Mouse (Mus musculus): ENCODE results near the gene Ntn5. TPM values are rescaled to one million over a fixed set of nuclear protein-coding genes. Genes with fewer than 3 reads are reported as not detected.
A peak's percentile ranks its signal among the peaks of the same experiment; 100 is the strongest.

Ntn5 gene
- polyA plus RNA-seq, 1 experiment from 2014 or later, result 0.30 TPM

DNA sequence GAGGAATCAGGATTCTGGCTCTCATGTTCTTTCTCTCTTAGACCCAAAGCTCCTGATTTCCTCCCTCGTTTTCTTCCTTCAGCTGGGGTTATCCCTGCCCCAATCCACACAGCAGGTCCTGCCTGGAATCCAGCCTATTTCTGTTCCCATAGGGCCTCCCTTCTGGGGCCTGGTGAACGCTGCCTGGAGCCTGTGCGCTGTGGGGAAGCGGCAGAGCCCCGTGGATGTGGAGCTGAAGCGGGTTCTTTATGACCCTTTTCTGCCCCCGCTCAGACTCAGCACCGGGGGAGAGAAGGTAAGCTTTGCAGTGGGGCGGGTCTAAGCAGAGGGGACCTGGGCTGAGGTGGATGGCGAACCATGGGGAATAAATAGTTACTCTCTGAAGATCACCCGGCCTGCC, 17.2 kb downstream of the Ntn5 start:
- no peak for TF ChIP-seq CTCF (IDR thresholded peaks at IDR 0.05; ENCODE audit: low read depth)
- WGBS, result 37% methylated on average over 11 of the region's 11 CpGs
- Histone ChIP-seq H3K27me3 (ENCODE audit: insufficient read depth, low read length) (peaks cover 25% of the 10 kb centered on the region), H3K9me3 (ENCODE audit: low read depth, low read length) (no peaks in the 10 kb centered on the region), H3K9ac (no peak overlapping the region), H3K36me3 (ENCODE audit: insufficient read depth) (no peaks in the 10 kb centered on the region), H3K27ac (ENCODE audit: low read depth) (no peak overlapping the region), H3K4me1 (ENCODE audit: insufficient read depth) (peaks cover 10% of the 10 kb centered on the region), H3K4me2 (peak overlapping the region; percentile 69; the same call in 1 of the 2 replicates), H3K4me3 (ENCODE audit: low read depth, low read length) (peak overlapping the region; percentile 38; the same call in 1 of the 2 replicates)
- DNase-seq (no peak), ATAC-seq (ENCODE audit: insufficient read depth) (no peak)

GRCm38 (mm10) chr7:45701607-45702006, 17.8 kb downstream of the Ntn5 start:
- 78% methylated on average over 11 of the region's 11 CpGs for WGBS
- no peak overlapping the region for H3K27ac ChIP-seq (ENCODE audit: low read depth)
- H3K27me3 ChIP-seq (ENCODE audit: insufficient read depth, low read length), result peaks cover 25% of the 10 kb centered on the region
- H3K4me3 ChIP-seq (ENCODE audit: low read depth, low read length), result peak overlapping the region; percentile 38; the same call in 1 of the 2 replicates
- ATAC-seq (ENCODE audit: insufficient read depth), result no peak
- H3K4me2 ChIP-seq, result no peak overlapping the region
- peaks cover 12% of the 10 kb centered on the region for H3K4me1 ChIP-seq (ENCODE audit: insufficient read depth)
- DNase-seq, result no peak
- no peaks in the 10 kb centered on the region for H3K36me3 ChIP-seq (ENCODE audit: insufficient read depth)
- no peak overlapping the region for H3K9ac ChIP-seq
- TF ChIP-seq CTCF (IDR thresholded peaks at IDR 0.05; ENCODE audit: low read depth), result no peak
- H3K9me3 ChIP-seq (ENCODE audit: low read depth, low read length), result no peaks in the 10 kb centered on the region

- Histone ChIP-seq H3K27me3 (ENCODE audit: insufficient read depth, low read length) (peaks cover 25% of the 10 kb centered on the region), H3K4me3 (ENCODE audit: low read depth, low read length) (no peak overlapping the region), H3K27ac (ENCODE audit: low read depth) (no peak overlapping the region), H3K4me2 (no peak overlapping the region), H3K36me3 (ENCODE audit: insufficient read depth) (no peaks in the 10 kb centered on the region), H3K9ac (no peak overlapping the region), H3K4me1 (ENCODE audit: insufficient read depth) (peaks cover 18% of the 10 kb centered on the region), H3K9me3 (ENCODE audit: low read depth, low read length) (no peaks in the 10 kb centered on the region)
- DNase-seq (no peak), ATAC-seq (ENCODE audit: insufficient read depth) (no peak)
- WGBS, result 88% methylated on average over 11 of the region's 11 CpGs
- no peak for TF ChIP-seq CTCF (IDR thresholded peaks at IDR 0.05; ENCODE audit: low read depth)
Observed at GRCm38 (mm10) chr7:45702316-45702715, 18.5 kb downstream of the Ntn5 start.

GRCm38 (mm10) chr7:45702809-45703520, 19.1 kb downstream of the Ntn5 start:
- Histone ChIP-seq H3K9me3 (ENCODE audit: low read depth, low read length) (no peaks in the 10 kb centered on the region), H3K9ac (no peak overlapping the region), H3K36me3 (ENCODE audit: insufficient read depth) (no peaks in the 10 kb centered on the region), H3K4me1 (ENCODE audit: insufficient read depth) (peaks cover 22% of the 10 kb centered on the region), H3K4me3 (ENCODE audit: low read depth, low read length) (no peak overlapping the region), H3K27me3 (ENCODE audit: insufficient read depth, low read length) (peaks cover 25% of the 10 kb centered on the region), H3K4me2 (peak overlapping the region; percentile 95; the same call in 1 of the 2 replicates), H3K27ac (ENCODE audit: low read depth) (no peak overlapping the region)
- DNase-seq, result no peak
- 84% methylated on average over 17 of the region's 17 CpGs for WGBS
- TF ChIP-seq CTCF (IDR thresholded peaks at IDR 0.05; ENCODE audit: low read depth), result no peak
- ATAC-seq (ENCODE audit: insufficient read depth), result no peak

DNA sequence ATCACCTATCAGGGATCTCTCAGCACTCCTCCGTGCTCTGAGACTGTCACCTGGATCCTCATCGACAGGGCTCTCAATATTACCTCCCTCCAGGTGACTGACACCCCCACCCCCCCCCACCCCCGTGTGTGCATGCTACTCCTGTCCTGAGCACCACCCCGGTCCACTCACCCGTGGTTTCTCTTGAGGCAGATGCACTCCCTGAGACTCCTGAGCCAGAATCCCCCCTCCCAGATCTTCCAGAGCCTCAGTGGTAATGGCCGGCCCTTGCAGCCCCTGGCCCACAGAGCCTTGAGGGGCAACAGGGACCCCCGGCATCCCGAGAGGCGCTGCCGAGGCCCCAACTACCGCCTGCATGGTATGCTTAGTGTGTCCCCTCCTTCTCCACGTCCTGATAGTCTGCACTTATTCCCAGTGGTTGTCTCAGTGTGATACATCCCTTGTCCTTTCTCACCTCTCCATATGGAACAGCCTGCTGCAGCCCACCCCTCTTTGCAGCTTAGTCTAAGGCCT, 19.8 kb downstream of the Ntn5 start:
- DNase-seq (no peak), ATAC-seq (ENCODE audit: insufficient read depth) (no peak)
- Histone ChIP-seq H3K36me3 (ENCODE audit: insufficient read depth) (no peaks in the 10 kb centered on the region), H3K9ac (peak overlapping the region; percentile 38), H3K4me1 (ENCODE audit: insufficient read depth) (peaks cover 26% of the 10 kb centered on the region), H3K27ac (ENCODE audit: low read depth) (peak overlapping the region; percentile 78), H3K9me3 (ENCODE audit: low read depth, low read length) (no peaks in the 10 kb centered on the region), H3K4me3 (ENCODE audit: low read depth, low read length) (peak overlapping the region; percentile 37), H3K27me3 (ENCODE audit: insufficient read depth, low read length) (peaks cover 22% of the 10 kb centered on the region), H3K4me2 (peak overlapping the region; percentile 95)
- WGBS, result 37% methylated on average over 12 of the region's 12 CpGs
- no peak for TF ChIP-seq CTCF (IDR thresholded peaks at IDR 0.05; ENCODE audit: low read depth)

DNA sequence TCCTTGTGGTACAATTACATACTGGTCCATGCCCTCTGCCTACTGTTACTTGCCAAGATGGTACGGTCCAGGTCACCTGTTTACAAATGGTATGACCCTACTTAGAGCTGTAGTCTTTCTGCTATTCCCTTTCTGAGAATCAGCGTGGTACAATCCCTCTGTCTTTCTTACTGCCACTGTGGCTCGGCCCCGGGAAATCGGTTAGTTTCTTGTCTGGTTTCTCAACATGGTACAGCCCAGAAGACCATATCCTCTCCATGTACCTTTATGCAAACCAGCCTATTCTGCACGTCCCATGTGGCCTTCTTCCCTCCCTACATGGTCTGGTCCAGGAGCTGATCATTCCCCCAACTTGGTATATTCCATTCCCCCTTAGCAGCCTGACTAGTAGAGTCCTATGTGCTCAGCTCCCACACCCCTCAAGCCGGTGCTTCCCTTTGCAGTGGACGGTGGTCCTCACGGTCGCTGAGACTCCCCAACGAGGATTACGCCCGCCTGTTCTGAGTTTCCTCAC, 20.3 kb downstream of the Ntn5 start:
- no peaks in the 10 kb centered on the region for H3K9me3 ChIP-seq (ENCODE audit: low read depth, low read length)
- WGBS, result under 1% methylated on average over 13 of the region's 13 CpGs
- ATAC-seq (ENCODE audit: insufficient read depth), result peak; percentile 46
- no peaks in the 10 kb centered on the region for H3K36me3 ChIP-seq (ENCODE audit: insufficient read depth)
- H3K27me3 ChIP-seq (ENCODE audit: insufficient read depth, low read length), result peaks cover 17% of the 10 kb centered on the region
- H3K27ac ChIP-seq (ENCODE audit: low read depth), result peak overlapping the region; percentile 78
- TF ChIP-seq CTCF (IDR thresholded peaks at IDR 0.05; ENCODE audit: low read depth), result no peak
- peaks cover 26% of the 10 kb centered on the region for H3K4me1 ChIP-seq (ENCODE audit: insufficient read depth)
- peak overlapping the region; percentile 95 for H3K4me2 ChIP-seq
- H3K4me3 ChIP-seq (ENCODE audit: low read depth, low read length), result peak overlapping the region; percentile 37
- H3K9ac ChIP-seq, result peak overlapping the region; percentile 38
- DNase-seq, result peak; percentile 81

DNA sequence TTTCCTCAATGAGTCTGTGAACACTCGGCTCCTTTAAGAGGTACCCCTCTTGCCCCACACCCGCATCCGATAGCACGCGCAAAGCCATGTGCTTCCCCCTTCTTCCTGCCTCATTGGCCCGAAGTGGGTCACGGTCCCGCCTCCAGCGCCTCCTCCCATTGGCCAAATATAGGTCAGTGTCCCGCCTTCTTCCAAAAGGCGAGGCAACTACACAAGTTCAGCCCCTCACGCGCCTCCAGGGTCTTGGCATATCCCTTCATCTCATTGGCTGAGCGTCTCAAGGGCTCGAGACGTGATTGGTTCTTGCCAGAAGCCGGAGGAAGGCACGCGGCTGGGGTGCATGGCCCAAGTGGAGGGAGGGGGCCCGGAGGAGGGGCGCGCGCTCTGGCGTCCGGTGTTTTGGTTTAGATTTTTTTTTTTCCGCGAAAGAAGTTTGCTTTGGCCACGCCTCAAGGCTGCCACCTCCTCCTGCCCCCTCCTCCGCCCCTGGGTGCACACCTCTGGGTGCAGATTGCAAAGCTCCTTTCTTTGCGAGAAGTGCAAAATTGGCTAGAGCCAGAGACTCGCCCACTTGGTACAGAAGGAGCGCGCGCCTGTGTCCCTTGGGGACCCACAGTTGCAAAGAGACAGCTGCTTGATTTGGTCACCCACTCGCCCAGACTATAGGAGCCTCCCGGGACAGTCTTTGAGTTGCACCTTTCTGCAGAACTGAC, 21.1 kb downstream of the Ntn5 start, which contains the start of gene Dbp:
TSS of gene Dbp (plus strand) at position 359 of the 713 bp plus-strand sequence.
- ATAC-seq (ENCODE audit: insufficient read depth), result peak; percentile 87

More for the DNA sequence above, 21.1 kb downstream of the Ntn5 start, which contains the start of gene Dbp:
- Histone ChIP-seq H3K4me1 (ENCODE audit: insufficient read depth) (peaks cover 26% of the 10 kb centered on the region), H3K27me3 (ENCODE audit: insufficient read depth, low read length) (peaks cover 9% of the 10 kb centered on the region), H3K9ac (peak within 1 kb of the TSS; percentile 48), H3K4me3 (ENCODE audit: low read depth, low read length) (peak within 1 kb of the TSS; percentile 55), H3K9me3 (ENCODE audit: low read depth, low read length) (no peaks in the 10 kb centered on the region), H3K36me3 (ENCODE audit: insufficient read depth) (peaks cover 7% of the 10 kb centered on the region; the same call in 1 of the 2 replicates), H3K27ac (ENCODE audit: low read depth) (peak within 1 kb of the TSS; percentile 80), H3K4me2 (peak within 1 kb of the TSS; percentile 95)
- TF ChIP-seq CTCF (IDR thresholded peaks at IDR 0.05; ENCODE audit: low read depth), result no peak
- peak; percentile 99 for DNase-seq
- under 1% methylated on average over 36 of the region's 36 CpGs for WGBS
